Mouse (Mus musculus) liver, embryonic 14.5 days (tissue): Measurements from ENCODE around the gene Ifitm5. TPM values are rescaled to one million over a fixed set of nuclear protein-coding genes. Genes with fewer than 3 reads are reported as not detected.
A peak's percentile ranks its signal among the peaks of the same experiment; 100 is the strongest.
"Not testable (repeated sequence)": the region's sequence is repeated elsewhere in the genome, so short reads cannot be mapped to it uniquely, and the experiment has no call there.

Experiments used
- ATAC-seq: fragments of 200-750 bp; cut with Nextera tagmentation; 2 replicates; pipeline ENCODE4 v1.8.0; 2017; ENCODE audit warnings: moderate number of reproducible peaks, mild to moderate bottlenecking, moderate library complexity; ENCODE audit not compliant: insufficient read depth
- DNase-seq, 3 experiments: peaks; one replicate each; pipeline ENCODE4 v3.0.0-alpha.2; 2012 to 2013; ENCODE audit warnings: low read depth in 3 of 3, low spot score in 3 of 3
- H3K27ac ChIP-seq: fragments of 300-500 bp; sonication (generic); 2 replicates; pipeline ENCODE4 v1.5.1; 2014; ENCODE audit warnings: moderate library complexity, mild to moderate bottlenecking, control low read depth, inconsistent platforms
- H3K27me3 ChIP-seq: fragments of 300-500 bp; sonication (generic); 2 replicates; pipeline ENCODE4 v1.6.1; 2014; ENCODE audit warnings: mild to moderate bottlenecking, low read length, moderate library complexity; ENCODE audit not compliant: control insufficient read depth, insufficient read depth
- H3K36me3 ChIP-seq: fragments of 300-500 bp; sonication (generic); replicated peaks from 2 replicates; pipeline ENCODE4 v1.6.1; 2014; ENCODE audit warnings: low read depth; ENCODE audit not compliant: control insufficient read depth, insufficient read depth
- H3K4me1 ChIP-seq, 2 experiments: fragments of 200-500 bp in 1 of 2; fragments of 300-500 bp in 1 of 2; sonication (generic) in 1 of 2; replicated peaks; 2 replicates each; pipeline ENCODE4 v1.6.1; 2012 to 2014; ENCODE audit warnings: antibody characterized with exemption in 1 of 2, inconsistent platforms in 1 of 2, low read length in 1 of 2; ENCODE audit not compliant: control insufficient read depth in 2 of 2, insufficient read depth in 2 of 2
- H3K4me2 ChIP-seq: fragments of 300-500 bp; sonication (generic); 2 replicates; pipeline ENCODE4 v1.6.1; 2014; ENCODE audit warnings: low read depth, mild to moderate bottlenecking, control low read depth, moderate library complexity
- H3K4me3 ChIP-seq, 2 experiments: fragments of 200-500 bp in 1 of 2; fragments of 300-500 bp in 1 of 2; sonication (generic) in 1 of 2; 2 replicates each; pipeline ENCODE4 v1.5.1; 2012 to 2014; ENCODE audit warnings: low read depth in 2 of 2, low read length in 2 of 2, mild to moderate bottlenecking in 2 of 2, control low read depth in 1 of 2, inconsistent platforms in 1 of 2, moderate library complexity in 1 of 2; ENCODE audit not compliant: insufficient read depth in 1 of 2
- H3K9ac ChIP-seq: fragments of 300-500 bp; sonication (generic); replicated peaks from 2 replicates; pipeline ENCODE4 v1.6.1; 2014; ENCODE audit warnings: mild to moderate bottlenecking, control low read depth, moderate library complexity
- H3K9me3 ChIP-seq: fragments of 300-500 bp; sonication (generic); 2 replicates; pipeline ENCODE4 v1.6.1; 2016; ENCODE audit warnings: low read length, mixed read lengths; ENCODE audit not compliant: control insufficient read depth
- CTCF ChIP-seq: IDR thresholded peaks from 2 replicates; pipeline ENCODE4 v1.5.1; 2016; ENCODE audit warnings: antibody characterized with exemption, low read depth, control low read depth
- EP300 ChIP-seq: IDR thresholded peaks from 2 replicates; pipeline ENCODE4 v1.6.1; 2016; ENCODE audit warnings: antibody characterized with exemption, low read depth
- whole genome bisulfite sequencing: fragments of 180-500 bp; shearing (Covaris S2); extraction: QIAGEN DNeasy Blood & Tissue Kit; methylation state at CpG from one replicate; pipeline ENCODE4 v1.1.7; 2014; ENCODE audit not compliant: insufficient replicate concordance; 5-methylcytosine and 5-hydroxymethylcytosine counted together
- polyA plus RNA-seq, 2 experiments: library from polyadenylated mRNA; depleted of rRNA in 1 of 2; stranded (reverse) in 1 of 2; unstranded in 1 of 2; fragments of >200 nt; fragmentation: Nextera tagmentation in 1 of 2; extraction: Ambion mirVana in 1 of 2; gene quantifications; 2 replicates each; pipeline versions ENCODE4 v1.2.1 to v1.2.3; 2012 to 2014

Gene Ifitm5
- polyA plus RNA-seq, 2 experiments, result 0.30 to 0.33 TPM

GRCm38 (mm10) chr7:140981704-140982103 lies 31.6 kb upstream of the Ifitm5 start:
- 19% methylated on average over 8 of the region's 8 CpGs for WGBS
- TF ChIP-seq CTCF (no peak), EP300 (no peak)
- no peaks in the 10 kb centered on the region for H3K27me3 ChIP-seq
- ATAC-seq, result peak; percentile 18; the same call in 1 of the 2 replicates
- H3K4me3 ChIP-seq, result no peak overlapping the region
- DNase-seq, result no peak
- no peak overlapping the region for H3K9ac ChIP-seq
- no peaks in the 10 kb centered on the region for H3K36me3 ChIP-seq
- H3K4me2 ChIP-seq, result no peak overlapping the region
- H3K9me3 ChIP-seq, result no peaks in the 10 kb centered on the region
- no peak overlapping the region for H3K27ac ChIP-seq
- peaks cover 0 to 7% of the 10 kb centered on the region in 2 experiments; a peak in 2 of 4 replicates for H3K4me1 ChIP-seq

GRCm38 (mm10) chr7:140976720-140977119 lies 26.6 kb upstream of the Ifitm5 start:
- not testable (repeated sequence) for H3K27me3 ChIP-seq, H3K4me3 ChIP-seq, H3K4me2 ChIP-seq, H3K27ac ChIP-seq, DNase-seq, ATAC-seq, H3K36me3 ChIP-seq, H3K9ac ChIP-seq, H3K9me3 ChIP-seq
- WGBS, result 62% methylated on average over 9 of the region's 9 CpGs
- H3K4me1 ChIP-seq, result peaks cover 0 to 11% of the 10 kb centered on the region in 2 experiments; a peak in 2 of 4 replicates

DNA sequence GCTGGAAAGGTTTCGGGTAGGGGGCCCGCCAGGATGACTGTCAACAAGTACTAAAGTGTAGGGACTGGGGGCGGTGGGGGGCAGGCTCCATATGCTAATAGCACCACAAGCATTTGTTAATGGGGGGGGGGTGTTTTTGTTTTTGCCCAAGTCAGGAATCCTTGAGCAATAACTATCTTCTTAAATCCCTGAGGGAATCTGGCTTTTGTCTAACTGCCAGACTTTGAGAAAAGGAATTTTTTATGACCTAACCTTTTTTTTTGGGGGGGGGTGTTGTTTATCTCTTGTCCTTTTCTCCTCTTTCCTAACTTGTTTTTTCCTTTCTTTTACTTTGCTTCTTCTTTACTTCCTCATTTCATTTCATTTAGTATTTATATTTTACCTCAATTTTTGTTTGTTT lies 25.4 kb upstream of the Ifitm5 start:
- H3K27me3 ChIP-seq, result no peaks in the 10 kb centered on the region
- no peaks in the 10 kb centered on the region for H3K9me3 ChIP-seq
- no peak overlapping the region for H3K4me3 ChIP-seq
- ATAC-seq (no peak), DNase-seq (no peak)
- H3K9ac ChIP-seq, result no peak overlapping the region
- H3K4me1 ChIP-seq, result peaks cover 0 to 16% of the 10 kb centered on the region in 2 experiments; a peak in 2 of 4 replicates
- no peak for TF ChIP-seq CTCF
- TF ChIP-seq EP300, result no peak
- no peak overlapping the region for H3K4me2 ChIP-seq
- H3K36me3 ChIP-seq, result no peaks in the 10 kb centered on the region
- whole genome bisulfite sequencing, result 52% methylated on average over 3 of the region's 3 CpGs
- H3K27ac ChIP-seq, result no peak overlapping the region

DNA sequence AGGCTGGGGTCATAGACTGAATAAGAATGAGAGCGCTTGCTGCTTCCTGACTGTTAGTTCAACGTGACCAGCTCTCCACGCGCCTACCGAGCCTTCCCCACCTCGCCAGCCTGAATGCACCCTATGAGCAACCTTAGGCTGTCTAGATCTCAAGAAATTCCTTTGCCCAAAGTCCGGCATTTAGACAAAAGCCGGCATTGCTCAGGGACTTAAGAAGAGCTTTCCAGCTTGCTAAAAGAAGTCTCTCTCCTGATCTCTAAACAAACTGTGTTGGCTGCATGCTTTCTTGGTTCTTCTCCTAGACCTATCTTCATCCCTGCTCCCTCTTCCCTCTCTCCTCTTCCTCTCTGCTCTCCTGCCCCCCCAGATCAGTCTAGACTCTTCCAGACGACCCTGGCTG lies 24.8 kb upstream of the Ifitm5 start:
- Histone ChIP-seq H3K4me1 (peaks cover 0 to 15% of the 10 kb centered on the region in 2 experiments; a peak in 2 of 4 replicates), H3K9me3 (no peaks in the 10 kb centered on the region), H3K4me2 (no peak overlapping the region), H3K36me3 (no peaks in the 10 kb centered on the region), H3K4me3 (no peak overlapping the region), H3K9ac (no peak overlapping the region), H3K27ac (no peak overlapping the region), H3K27me3 (no peaks in the 10 kb centered on the region)
- DNase-seq (no peak), ATAC-seq (no peak)
- TF ChIP-seq CTCF (no peak), EP300 (no peak)
- whole genome bisulfite sequencing, result 23% methylated on average over 9 of the region's 9 CpGs

DNA sequence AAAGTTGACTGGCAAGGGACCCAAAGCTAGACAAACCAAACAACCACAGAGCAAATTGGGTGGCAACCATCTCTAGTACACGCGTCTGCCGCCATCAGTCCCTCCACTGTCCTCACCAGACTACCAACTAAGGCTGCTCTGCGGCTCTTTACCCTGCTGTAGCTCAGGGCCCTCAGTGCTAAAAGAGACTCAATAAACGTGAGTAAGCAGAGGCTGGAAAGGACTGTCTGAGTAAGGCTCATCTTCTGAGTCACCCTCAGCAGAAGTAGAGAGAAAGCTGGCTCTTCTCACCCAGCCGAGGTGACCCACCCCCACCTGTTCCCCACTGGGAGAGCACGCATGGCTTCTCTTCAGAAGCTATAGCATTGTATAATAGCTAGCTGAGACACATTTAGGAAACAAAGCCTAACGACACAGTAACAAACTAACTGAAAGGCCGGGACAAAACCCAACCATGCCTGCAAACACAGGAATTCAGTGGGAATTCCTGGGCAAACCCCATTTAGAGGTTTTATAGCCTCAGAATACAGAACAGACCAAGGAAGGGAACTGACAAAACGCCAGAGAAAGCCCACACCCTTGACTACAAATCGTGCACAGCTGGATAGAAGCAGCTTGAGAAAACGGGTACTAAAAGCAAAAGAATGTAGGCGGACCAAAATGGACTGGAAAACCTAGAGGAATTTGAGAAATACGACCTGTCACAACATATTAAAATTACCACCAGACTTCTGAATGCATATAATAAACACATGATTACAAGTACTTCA lies 23.5 kb upstream of the Ifitm5 start:
- H3K9ac ChIP-seq, result no peak overlapping the region
- H3K4me3 ChIP-seq, result no peak overlapping the region
- TF ChIP-seq CTCF, result no peak
- H3K27me3 ChIP-seq, result no peaks in the 10 kb centered on the region
- H3K4me1 ChIP-seq, result peaks cover 0 to 18% of the 10 kb centered on the region in 2 experiments; a peak in 2 of 4 replicates
- 52% methylated on average over 14 of the region's 14 CpGs for WGBS
- H3K4me2 ChIP-seq, result no peak overlapping the region
- H3K9me3 ChIP-seq, result no peaks in the 10 kb centered on the region
- DNase-seq (no peak), ATAC-seq (no peak)
- H3K27ac ChIP-seq, result no peak overlapping the region
- H3K36me3 ChIP-seq, result no peaks in the 10 kb centered on the region
